Mouse (Mus musculus) right cerebral cortex, postnatal 14 days (tissue): ENCODE data around the gene Prcd.
A peak's percentile ranks its signal among the peaks of the same experiment; 100 is the strongest.
"Not testable (repeated sequence)": the region's sequence is repeated elsewhere in the genome, so short reads cannot be mapped to it uniquely, and the experiment has no call there.

Source experiments
- DNase-seq: peaks from one replicate; pipeline ENCODE4 v3.0.0; 2022

Prcd gene

GRCm38 (mm10) chr11:116653234-116653633, at the start of gene Prcd:
Gene Prcd (plus strand): TSS chr11:116653534.
- no peak for DNase-seq

- no peak for DNase-seq
Measured at GRCm38 (mm10) chr11:116604097-116604496, 49.2 kb upstream of the Prcd start.

GRCm38 (mm10) chr11:116607717-116608116, 45.6 kb upstream of the Prcd start:
- DNase-seq, result no peak

- no peak for DNase-seq
Measured at GRCm38 (mm10) chr11:116609965-116610630, 43.2 kb upstream of the Prcd start.

- not testable (repeated sequence) for DNase-seq
Measured at GRCm38 (mm10) chr11:116611168-116611567, 42.2 kb upstream of the Prcd start.

GRCm38 (mm10) chr11:116611883-116612282, 41.5 kb upstream of the Prcd start:
- DNase-seq, result no peak

GRCm38 (mm10) chr11:116612554-116612953, 40.8 kb upstream of the Prcd start:
- DNase-seq, result no peak

GRCm38 (mm10) chr11:116613234-116613633, 40.1 kb upstream of the Prcd start:
- no peak for DNase-seq

- no peak for DNase-seq
Measured at GRCm38 (mm10) chr11:116615735-116616437, 37.4 kb upstream of the Prcd start.

GRCm38 (mm10) chr11:116616438-116617118, 36.8 kb upstream of the Prcd start:
- DNase-seq, result no peak

GRCm38 (mm10) chr11:116617641-116618040, 35.7 kb upstream of the Prcd start:
- no peak for DNase-seq

GRCm38 (mm10) chr11:116618666-116619065, 34.7 kb upstream of the Prcd start:
- no peak for DNase-seq

- DNase-seq, result no peak
Measured at GRCm38 (mm10) chr11:116619156-116619555, 34.2 kb upstream of the Prcd start.

- DNase-seq, result no peak
Measured at GRCm38 (mm10) chr11:116619561-116619960, 33.8 kb upstream of the Prcd start.

- no peak for DNase-seq
Measured at GRCm38 (mm10) chr11:116620073-116620472, 33.3 kb upstream of the Prcd start.

GRCm38 (mm10) chr11:116620559-116621253, 32.6 kb upstream of the Prcd start:
- DNase-seq, result no peak

GRCm38 (mm10) chr11:116621258-116621704, 32.1 kb upstream of the Prcd start:
- DNase-seq, result no peak

- DNase-seq, result no peak
Measured at GRCm38 (mm10) chr11:116623281-116624124, 29.8 kb upstream of the Prcd start.

GRCm38 (mm10) chr11:116624131-116624832, 29.1 kb upstream of the Prcd start:
- DNase-seq, result peak; percentile 37

- DNase-seq, result peak; percentile 50
Measured at GRCm38 (mm10) chr11:116625081-116626000, 28.0 kb upstream of the Prcd start.
